Mouse (Mus musculus) brain, embryonic 14.5 days (tissue): ENCODE results near the gene Osbpl8.

Experiments used
- CTCF ChIP-seq: fragments of 200-500 bp; IDR thresholded peaks from 2 replicates; pipeline ENCODE4 v1.5.1; 2012; ENCODE audit warnings: inconsistent platforms, mild to moderate bottlenecking, moderate library complexity, borderline replicate concordance; ENCODE audit not compliant: insufficient read depth, insufficient read length; ENCODE audit errors: extremely low read depth
- POLR2A ChIP-seq: fragments of 200-500 bp; IDR thresholded peaks from 2 replicates; pipeline ENCODE4 v1.6.1; 2012; ENCODE audit warnings: mild to moderate bottlenecking, inconsistent platforms, borderline replicate concordance; ENCODE audit not compliant: poor library complexity, insufficient read depth, insufficient read length, severe bottlenecking; ENCODE audit errors: extremely low read depth

GRCm38 (mm10) chr10:111258256-111258655 lies 93.7 kb downstream of the Osbpl8 start:
- no peak for TF ChIP-seq CTCF
- no peak for TF ChIP-seq POLR2A
